Mouse (Mus musculus): ENCODE measurements around the gene Ergic1.

Gene Ergic1

GRCm38 (mm10) chr17:26660192-26660912 is 99.1 kb downstream of the Ergic1 start:
- peak; percentile 88 to 89 for DNase-seq (ENCODE audit: low spot score in 2 of 2)

- DNase-seq (ENCODE audit: low spot score in 2 of 2): no peak
Observed at GRCm38 (mm10) chr17:26662204-26662603, 100.9 kb downstream of the Ergic1 start.

- peak; percentile 83 to 92 for DNase-seq (ENCODE audit: low spot score in 2 of 2)
Observed at GRCm38 (mm10) chr17:26662978-26663683, 101.8 kb downstream of the Ergic1 start, which contains the start of gene Atp6v0e. Gene Atp6v0e, plus strand, starts transcription at chr17:26663231.

GRCm38 (mm10) chr17:26665600-26665999 is 104.3 kb downstream of the Ergic1 start:
- DNase-seq (ENCODE audit: low spot score in 2 of 2): no peak

- DNase-seq (ENCODE audit: low spot score in 2 of 2): no peak
Observed at GRCm38 (mm10) chr17:26671268-26671667, 110.0 kb downstream of the Ergic1 start.

- no peak for DNase-seq (ENCODE audit: low spot score in 2 of 2)
Observed at GRCm38 (mm10) chr17:26675845-26676244, 114.6 kb downstream of the Ergic1 start.

- peak; percentile 76 to 81 for DNase-seq (ENCODE audit: low spot score in 2 of 2)
Observed at GRCm38 (mm10) chr17:26676252-26676615, 114.9 kb downstream of the Ergic1 start.

GRCm38 (mm10) chr17:26676616-26677376 is 115.5 kb downstream of the Ergic1 start:
- DNase-seq (ENCODE audit: low spot score in 2 of 2): peak in 1 of 2 experiments; percentile 34

GRCm38 (mm10) chr17:26677711-26678637 is 116.7 kb downstream of the Ergic1 start:
- no peak for DNase-seq (ENCODE audit: low spot score in 2 of 2)

- DNase-seq (ENCODE audit: low spot score in 2 of 2): no peak
Observed at GRCm38 (mm10) chr17:26681276-26681675, 120.0 kb downstream of the Ergic1 start.

GRCm38 (mm10) chr17:26686334-26687000 is 125.2 kb downstream of the Ergic1 start:
- DNase-seq (ENCODE audit: low spot score in 2 of 2): no peak

GRCm38 (mm10) chr17:26688795-26689735 is 127.8 kb downstream of the Ergic1 start:
- DNase-seq (ENCODE audit: low spot score in 2 of 2): no peak

- DNase-seq (ENCODE audit: low spot score in 2 of 2): no peak
Observed at GRCm38 (mm10) chr17:26689810-26690209, 128.5 kb downstream of the Ergic1 start.

GRCm38 (mm10) chr17:26690236-26690635 is 128.9 kb downstream of the Ergic1 start:
- DNase-seq (ENCODE audit: low spot score in 2 of 2): no peak

- DNase-seq (ENCODE audit: low spot score in 2 of 2): no peak
Observed at GRCm38 (mm10) chr17:26691110-26691509, 129.8 kb downstream of the Ergic1 start.

- DNase-seq (ENCODE audit: low spot score in 2 of 2): no peak
Observed at GRCm38 (mm10) chr17:26693424-26693823, 132.1 kb downstream of the Ergic1 start.

GRCm38 (mm10) chr17:26694171-26694570 is 132.9 kb downstream of the Ergic1 start:
- DNase-seq (ENCODE audit: low spot score in 2 of 2): no peak

GRCm38 (mm10) chr17:26695193-26695592 is 133.9 kb downstream of the Ergic1 start:
- DNase-seq (ENCODE audit: low spot score in 2 of 2): no peak

- DNase-seq (ENCODE audit: low spot score in 2 of 2): no peak
Observed at GRCm38 (mm10) chr17:26698846-26699245, 137.6 kb downstream of the Ergic1 start.
